Mouse (Mus musculus) liver, embryonic 14.5 days (tissue): ENCODE measurements around the gene Usp24. TPM values are rescaled to one million over a fixed set of nuclear protein-coding genes. Genes with fewer than 3 reads are reported as not detected.

ENCODE experiments used
- ATAC-seq: fragments of 200-750 bp; cut with Nextera tagmentation; 2 replicates; pipeline ENCODE4 v1.8.0; 2017; ENCODE audit warnings: moderate number of reproducible peaks, mild to moderate bottlenecking, moderate library complexity; ENCODE audit not compliant: insufficient read depth
- DNase-seq, 3 experiments: peaks; one replicate each; pipeline ENCODE4 v3.0.0-alpha.2; 2012 to 2013; ENCODE audit warnings: low read depth in 3 of 3, low spot score in 3 of 3
- H3K27ac ChIP-seq: fragments of 300-500 bp; sonication (generic); 2 replicates; pipeline ENCODE4 v1.5.1; 2014; ENCODE audit warnings: moderate library complexity, mild to moderate bottlenecking, control low read depth, inconsistent platforms
- H3K27me3 ChIP-seq: fragments of 300-500 bp; sonication (generic); 2 replicates; pipeline ENCODE4 v1.6.1; 2014; ENCODE audit warnings: mild to moderate bottlenecking, low read length, moderate library complexity; ENCODE audit not compliant: control insufficient read depth, insufficient read depth
- H3K36me3 ChIP-seq: fragments of 300-500 bp; sonication (generic); replicated peaks from 2 replicates; pipeline ENCODE4 v1.6.1; 2014; ENCODE audit warnings: low read depth; ENCODE audit not compliant: control insufficient read depth, insufficient read depth
- H3K4me1 ChIP-seq, 2 experiments: fragments of 200-500 bp in 1 of 2; fragments of 300-500 bp in 1 of 2; sonication (generic) in 1 of 2; replicated peaks; 2 replicates each; pipeline ENCODE4 v1.6.1; 2012 to 2014; ENCODE audit warnings: antibody characterized with exemption in 1 of 2, inconsistent platforms in 1 of 2, low read length in 1 of 2; ENCODE audit not compliant: control insufficient read depth in 2 of 2, insufficient read depth in 2 of 2
- H3K4me2 ChIP-seq: fragments of 300-500 bp; sonication (generic); 2 replicates; pipeline ENCODE4 v1.6.1; 2014; ENCODE audit warnings: low read depth, mild to moderate bottlenecking, control low read depth, moderate library complexity
- H3K4me3 ChIP-seq, 2 experiments: fragments of 200-500 bp in 1 of 2; fragments of 300-500 bp in 1 of 2; sonication (generic) in 1 of 2; 2 replicates each; pipeline ENCODE4 v1.5.1; 2012 to 2014; ENCODE audit warnings: low read depth in 2 of 2, low read length in 2 of 2, mild to moderate bottlenecking in 2 of 2, control low read depth in 1 of 2, inconsistent platforms in 1 of 2, moderate library complexity in 1 of 2; ENCODE audit not compliant: insufficient read depth in 1 of 2
- H3K9ac ChIP-seq: fragments of 300-500 bp; sonication (generic); replicated peaks from 2 replicates; pipeline ENCODE4 v1.6.1; 2014; ENCODE audit warnings: mild to moderate bottlenecking, control low read depth, moderate library complexity
- H3K9me3 ChIP-seq: fragments of 300-500 bp; sonication (generic); 2 replicates; pipeline ENCODE4 v1.6.1; 2016; ENCODE audit warnings: low read length, mixed read lengths; ENCODE audit not compliant: control insufficient read depth
- CTCF ChIP-seq: IDR thresholded peaks from 2 replicates; pipeline ENCODE4 v1.5.1; 2016; ENCODE audit warnings: antibody characterized with exemption, low read depth, control low read depth
- EP300 ChIP-seq: IDR thresholded peaks from 2 replicates; pipeline ENCODE4 v1.6.1; 2016; ENCODE audit warnings: antibody characterized with exemption, low read depth
- WGBS: fragments of 180-500 bp; shearing (Covaris S2); extraction: QIAGEN DNeasy Blood & Tissue Kit; methylation state at CpG from one replicate; pipeline ENCODE4 v1.1.7; 2014; ENCODE audit not compliant: insufficient replicate concordance; 5-methylcytosine and 5-hydroxymethylcytosine counted together
- polyA plus RNA-seq, 2 experiments: library from polyadenylated mRNA; depleted of rRNA in 1 of 2; stranded (reverse) in 1 of 2; unstranded in 1 of 2; fragments of >200 nt; fragmentation: Nextera tagmentation in 1 of 2; extraction: Ambion mirVana in 1 of 2; gene quantifications; 2 replicates each; pipeline versions ENCODE4 v1.2.1 to v1.2.3; 2012 to 2014

Usp24 gene
- polyA plus RNA-seq, 2 experiments, result 6.4 to 6.8 TPM

GRCm38 (mm10) chr4:106449306-106449705, 133.3 kb downstream of the Usp24 start:
- Histone ChIP-seq H3K36me3 (no peaks in the 10 kb centered on the region), H3K27ac (no peak overlapping the region), H3K9ac (no peak overlapping the region), H3K9me3 (no peaks in the 10 kb centered on the region), H3K4me2 (peak overlapping the region; percentile 31; the same call in 1 of the 2 replicates), H3K4me1 (peaks cover 0 to 8% of the 10 kb centered on the region in 2 experiments; a peak in 2 of 4 replicates), H3K27me3 (no peaks in the 10 kb centered on the region), H3K4me3 (no peak overlapping the region)
- peak; percentile 34 to 39 (median 34) for DNase-seq
- ATAC-seq, result peak; percentile 86
- peak; percentile 69 for TF ChIP-seq EP300
- TF ChIP-seq CTCF, result no peak
- WGBS, result 38% methylated on average over 8 of the region's 8 CpGs

- Histone ChIP-seq H3K4me1 (peaks cover 0 to 8% of the 10 kb centered on the region in 2 experiments; a peak in 2 of 4 replicates), H3K9ac (no peak overlapping the region), H3K4me3 (no peak overlapping the region), H3K9me3 (no peaks in the 10 kb centered on the region), H3K4me2 (no peak overlapping the region), H3K36me3 (no peaks in the 10 kb centered on the region), H3K27ac (no peak overlapping the region), H3K27me3 (no peaks in the 10 kb centered on the region)
- TF ChIP-seq CTCF (no peak), EP300 (no peak)
- DNase-seq, result no peak
- ATAC-seq, result no peak
- WGBS, result 59% methylated on average over 7 of the region's 7 CpGs
Observed at GRCm38 (mm10) chr4:106452401-106452800, 136.4 kb downstream of the Usp24 start.

GRCm38 (mm10) chr4:106453108-106453507, 137.1 kb downstream of the Usp24 start:
- no peaks in the 10 kb centered on the region for H3K27me3 ChIP-seq
- H3K4me3 ChIP-seq, result no peak overlapping the region
- no peaks in the 10 kb centered on the region for H3K36me3 ChIP-seq
- peaks cover 0 to 8% of the 10 kb centered on the region in 2 experiments; a peak in 2 of 4 replicates for H3K4me1 ChIP-seq
- DNase-seq (no peak), ATAC-seq (no peak)
- H3K9me3 ChIP-seq, result no peaks in the 10 kb centered on the region
- WGBS, result 69% methylated on average over 5 of the region's 5 CpGs
- no peak overlapping the region for H3K4me2 ChIP-seq
- no peak overlapping the region for H3K27ac ChIP-seq
- H3K9ac ChIP-seq, result no peak overlapping the region
- no peak for TF ChIP-seq CTCF
- no peak for TF ChIP-seq EP300

GRCm38 (mm10) chr4:106453516-106453915, 137.5 kb downstream of the Usp24 start:
- WGBS, result 55% methylated on average over 4 of the region's 4 CpGs
- Histone ChIP-seq H3K4me3 (no peak overlapping the region), H3K36me3 (no peaks in the 10 kb centered on the region), H3K27ac (no peak overlapping the region), H3K9me3 (no peaks in the 10 kb centered on the region), H3K4me2 (no peak overlapping the region), H3K27me3 (no peaks in the 10 kb centered on the region), H3K9ac (no peak overlapping the region), H3K4me1 (peaks cover 0 to 8% of the 10 kb centered on the region in 2 experiments; a peak in 2 of 4 replicates)
- ATAC-seq (no peak), DNase-seq (no peak)
- TF ChIP-seq CTCF (no peak), EP300 (no peak)

- no peak overlapping the region for H3K4me2 ChIP-seq
- 73% methylated on average over 7 of the region's 7 CpGs for WGBS
- H3K9ac ChIP-seq, result no peak overlapping the region
- TF ChIP-seq CTCF (no peak), EP300 (no peak)
- H3K4me1 ChIP-seq, result peaks cover 0 to 3% of the 10 kb centered on the region in 2 experiments; a peak in 2 of 4 replicates
- H3K36me3 ChIP-seq, result no peaks in the 10 kb centered on the region
- H3K9me3 ChIP-seq, result no peaks in the 10 kb centered on the region
- H3K27ac ChIP-seq, result no peak overlapping the region
- H3K4me3 ChIP-seq, result no peak overlapping the region
- no peaks in the 10 kb centered on the region for H3K27me3 ChIP-seq
- ATAC-seq (no peak), DNase-seq (no peak)
Observed at GRCm38 (mm10) chr4:106454541-106454940, 138.5 kb downstream of the Usp24 start.
